Mouse (Mus musculus) embryo, embryonic 11.5 days (tissue): ENCODE data around the gene Ncl.
"Not testable (repeated sequence)": the region's sequence is repeated elsewhere in the genome, so short reads cannot be mapped to it uniquely, and the experiment has no call there.

Experiments used
- DNase-seq: peaks from one replicate; pipeline ENCODE4 v3.0.0-alpha.2; 2012; ENCODE audit warnings: low read depth, low spot score

The Ncl gene

GRCm38 (mm10) chr1:86360441-86360840, 1.2 kb upstream of the Ncl start:
- no peak for DNase-seq

GRCm38 (mm10) chr1:86359798-86360179, 589 bp upstream of the Ncl start:
- DNase-seq, result no peak

DNA sequence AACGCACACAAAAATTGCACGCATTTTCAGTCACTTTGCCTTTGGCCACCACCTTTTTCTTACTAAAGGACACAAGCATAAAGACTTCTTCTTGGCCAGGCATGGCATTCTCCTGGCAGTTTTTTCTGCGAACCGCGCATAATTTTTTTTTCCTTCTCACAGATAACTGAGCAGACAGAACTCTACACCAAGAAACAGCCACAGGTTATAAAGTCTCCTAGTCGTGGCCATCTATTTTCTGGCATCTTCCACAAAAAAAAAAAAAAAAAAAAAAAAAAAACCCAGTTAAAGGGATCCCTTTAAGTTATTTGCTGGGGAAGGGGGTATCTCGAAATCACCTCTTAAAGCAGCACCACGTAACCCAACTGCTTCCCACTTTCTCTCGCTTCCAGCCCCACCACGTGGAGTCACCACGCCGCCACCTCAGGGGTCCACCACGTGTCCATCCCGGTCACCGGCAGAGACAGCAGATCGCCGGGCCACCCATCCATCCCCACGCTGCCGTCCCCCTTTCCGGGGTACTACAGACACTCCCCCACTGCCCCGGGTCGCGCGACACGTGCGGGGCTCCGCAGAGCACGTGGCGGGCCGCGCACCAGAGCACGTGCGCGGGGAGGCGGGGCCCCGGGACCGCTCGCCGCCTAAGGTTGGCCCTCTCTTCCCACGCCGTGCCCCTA, 833 bp downstream of the Ncl start:
- no peak for DNase-seq

- no peak for DNase-seq
Observed at GRCm38 (mm10) chr1:86354186-86354585, 5.0 kb downstream of the Ncl start.

DNA sequence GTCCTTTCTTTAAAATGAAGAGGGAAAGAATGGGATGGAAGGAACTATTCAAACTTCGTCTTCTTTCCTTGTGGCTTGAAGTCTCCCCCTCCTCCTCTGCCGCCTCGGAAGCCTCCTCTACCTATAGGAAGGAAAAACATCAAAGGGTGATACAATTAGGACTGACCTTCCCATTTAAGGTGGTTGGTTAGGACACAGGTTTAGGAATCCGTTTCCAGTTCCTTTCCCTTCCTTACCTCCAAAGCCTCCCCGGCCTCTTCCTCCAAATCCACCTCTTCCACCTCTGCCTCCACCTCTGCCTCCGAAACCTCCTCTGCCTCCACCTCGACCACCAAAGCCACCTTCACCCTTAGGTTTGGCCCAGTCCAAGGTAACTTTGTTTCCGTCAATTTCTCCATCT, 8.6 kb downstream of the Ncl start:
- no peak for DNase-seq

DNA sequence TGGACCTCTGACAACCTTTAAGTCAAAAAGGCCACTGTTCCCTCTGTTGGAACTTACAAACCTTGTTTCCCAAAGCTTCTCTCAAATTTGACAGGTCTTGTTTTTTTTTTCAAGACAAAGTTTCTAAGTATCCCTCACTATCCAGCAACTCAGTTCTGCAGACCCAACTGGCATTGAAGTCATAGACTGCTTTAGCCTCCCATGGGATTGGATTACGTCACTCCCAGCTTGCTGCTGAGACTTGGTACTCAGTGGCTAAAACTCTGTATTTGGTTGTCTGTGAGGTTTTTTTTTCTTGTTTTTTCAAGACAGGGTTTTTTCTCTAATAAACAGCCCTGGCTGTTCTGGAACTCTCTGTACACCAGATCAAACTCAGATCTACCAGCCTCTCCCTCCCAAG, 9.5 kb downstream of the Ncl start:
- DNase-seq, result no peak

DNA sequence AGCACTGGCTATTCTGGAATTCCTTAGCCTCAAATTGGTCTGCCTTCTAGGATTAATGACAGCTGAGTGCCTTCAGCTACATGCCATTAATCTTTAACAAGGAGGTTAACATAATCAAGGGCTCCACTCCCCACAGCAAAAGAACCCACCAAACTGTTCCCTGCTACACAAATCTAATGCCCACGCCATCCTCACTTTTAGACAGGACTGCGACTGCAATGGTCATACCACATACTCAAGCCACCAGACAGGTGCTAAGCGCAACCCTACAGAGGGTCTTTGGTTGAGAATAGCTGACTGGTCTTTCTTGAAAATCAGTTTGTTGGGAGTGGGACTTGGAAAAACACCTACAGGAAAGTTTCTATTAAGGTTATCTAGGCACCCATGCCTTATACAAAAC, 10.0 kb downstream of the Ncl start:
- DNase-seq, result no peak

DNA sequence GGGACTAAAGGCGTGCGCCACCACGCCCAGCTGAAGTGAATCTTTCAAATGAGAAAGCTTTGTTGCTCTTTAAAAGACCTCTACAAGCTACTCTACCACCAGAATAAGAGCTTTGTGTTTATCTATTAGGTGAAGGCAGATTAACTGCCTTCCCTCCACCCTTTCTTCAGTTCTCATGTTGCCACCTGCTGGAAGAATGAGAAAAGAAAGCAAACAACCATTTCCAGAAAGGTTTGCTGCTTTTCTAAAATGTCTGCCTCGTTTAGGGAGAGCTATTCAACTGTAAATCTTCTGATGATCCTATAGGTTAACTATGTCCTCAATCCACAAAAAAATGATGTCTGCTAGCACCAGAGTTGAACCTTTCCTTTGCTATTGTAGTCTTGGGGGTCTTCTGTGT, 10.4 kb downstream of the Ncl start:
- DNase-seq, result no peak

GRCm38 (mm10) chr1:86348083-86348482, 11.1 kb downstream of the Ncl start:
- no peak for DNase-seq

- DNase-seq, result no peak
Observed at GRCm38 (mm10) chr1:86347716-86348045, 11.5 kb downstream of the Ncl start.

- no peak for DNase-seq
Observed at GRCm38 (mm10) chr1:86346851-86347715, 12.1 kb downstream of the Ncl start.

- DNase-seq, result no peak
Observed at GRCm38 (mm10) chr1:86345956-86346355, 13.2 kb downstream of the Ncl start.

DNA sequence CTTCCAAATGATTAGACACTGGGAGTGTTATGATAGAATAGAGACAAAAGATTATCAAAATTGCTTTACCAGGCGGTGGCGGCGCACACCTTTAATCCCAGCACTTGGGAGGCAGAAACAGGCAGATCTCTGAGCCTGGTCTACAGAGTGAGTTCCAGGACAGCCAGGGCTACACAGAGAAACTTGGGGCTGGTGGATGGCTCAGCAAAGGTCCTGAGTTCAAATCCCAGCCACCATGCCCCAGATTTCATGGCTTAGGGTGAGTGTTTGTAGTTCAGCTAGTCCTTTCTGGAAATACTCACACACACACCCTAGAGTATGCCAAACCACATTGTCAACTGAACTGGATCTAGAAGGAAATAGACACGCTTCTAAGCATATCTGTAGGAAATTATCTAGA, 14.1 kb downstream of the Ncl start:
- DNase-seq, result no peak

GRCm38 (mm10) chr1:86343969-86344861, 15.0 kb downstream of the Ncl start:
- DNase-seq, result no peak

- no peak for DNase-seq
Observed at GRCm38 (mm10) chr1:86343087-86343645, 16.0 kb downstream of the Ncl start.

DNA sequence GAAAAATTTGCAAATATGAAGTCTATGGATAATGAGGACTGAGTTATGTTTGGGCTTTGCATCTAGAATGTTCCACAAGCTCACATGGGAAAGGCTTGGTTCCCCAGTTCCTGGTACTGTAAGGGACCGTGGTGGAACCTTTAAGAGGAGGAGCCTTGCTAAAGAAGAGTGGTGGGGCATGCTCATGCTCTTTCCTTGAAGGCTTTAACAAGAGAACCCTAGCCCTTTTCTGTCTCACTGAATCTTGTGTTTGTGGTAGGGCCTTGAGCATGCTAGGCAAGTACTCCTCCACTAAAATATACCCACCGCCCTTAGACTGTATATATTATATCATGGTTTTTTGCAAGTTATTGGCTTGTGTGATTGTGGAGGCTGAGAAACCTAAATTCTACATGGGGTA, 16.8 kb downstream of the Ncl start:
- DNase-seq, result no peak

GRCm38 (mm10) chr1:86341096-86341495, 18.1 kb downstream of the Ncl start:
- DNase-seq, result not testable (repeated sequence)

DNA sequence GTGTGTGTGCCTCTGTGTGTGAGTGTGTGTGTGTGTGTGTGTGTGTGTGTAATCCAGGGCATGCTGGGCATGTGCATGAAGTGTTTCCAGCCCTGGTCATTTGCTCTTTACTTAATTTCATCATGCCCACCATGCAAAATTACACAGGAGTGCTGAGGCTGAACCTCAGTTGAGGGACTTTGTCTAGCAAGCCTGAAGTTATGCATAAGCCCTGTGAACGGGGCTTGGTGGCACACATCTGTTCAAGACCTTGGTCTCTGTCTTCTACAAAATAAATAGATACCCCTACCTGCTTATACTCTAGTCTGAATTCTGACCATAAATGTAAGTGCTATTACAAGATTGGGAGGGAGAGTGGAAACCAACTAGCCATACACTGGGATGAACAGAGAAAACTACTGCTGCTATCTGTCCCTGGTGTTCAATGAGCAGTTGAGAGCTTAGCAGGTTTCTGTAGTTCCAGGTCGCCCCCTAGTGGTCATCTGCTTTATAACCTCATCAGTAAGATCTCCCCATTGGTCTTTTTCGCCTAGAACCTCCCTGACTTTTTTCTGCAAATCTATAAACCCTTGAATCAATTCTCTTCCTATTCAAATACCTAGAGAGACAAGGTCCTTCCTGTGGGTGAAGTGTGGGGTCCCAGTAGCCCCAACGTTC, 19.9 kb downstream of the Ncl start:
- peak; percentile 73 for DNase-seq

- DNase-seq, result no peak
Observed at GRCm38 (mm10) chr1:86336330-86336729, 22.9 kb downstream of the Ncl start.

GRCm38 (mm10) chr1:86320822-86321413, 38.3 kb downstream of the Ncl start:
- DNase-seq, result no peak

GRCm38 (mm10) chr1:86313772-86314125, 45.5 kb downstream of the Ncl start:
- no peak for DNase-seq
